Mouse (Mus musculus) heart, adult 2 months (tissue): ENCODE measurements around the gene Ipo7. TPM values are rescaled to one million over a fixed set of nuclear protein-coding genes. Genes with fewer than 3 reads are reported as not detected.

Source experiments
- DNase-seq, 2 experiments: peaks; one replicate each; pipeline ENCODE4 v3.0.0; 2021
- H3K27ac ChIP-seq: fragments of 200-600 bp; 2 replicates; pipeline ENCODE4 v1.8.1; 2022
- H3K27me3 ChIP-seq: fragments of 200-500 bp; 2 replicates; pipeline ENCODE4 v1.6.1; 2012; ENCODE audit warnings: mild to moderate bottlenecking, low read length, inconsistent platforms, mixed read lengths; ENCODE audit not compliant: control insufficient read depth, insufficient read depth
- H3K36me3 ChIP-seq: fragments of 200-500 bp; 2 replicates; pipeline ENCODE4 v1.6.1; 2012; ENCODE audit warnings: low read length, inconsistent platforms; ENCODE audit not compliant: control insufficient read depth, insufficient read depth
- H3K4me1 ChIP-seq: fragments of 200-500 bp; 2 replicates; pipeline ENCODE4 v1.6.1; 2011; ENCODE audit warnings: low read length; ENCODE audit not compliant: control insufficient read depth, insufficient read depth
- H3K4me3 ChIP-seq: fragments of 200-600 bp; 2 replicates; pipeline ENCODE4 v1.8.1; 2022
- H3K79me2 ChIP-seq: fragments of 200-500 bp; replicated peaks from 2 replicates; pipeline ENCODE4 v1.6.1; 2012; ENCODE audit warnings: mild to moderate bottlenecking, inconsistent platforms, low read length, moderate library complexity, mixed read lengths; ENCODE audit not compliant: control insufficient read depth, insufficient read depth
- H3K9ac ChIP-seq: fragments of 200-500 bp; 2 replicates; pipeline ENCODE4 v1.6.1; 2012; ENCODE audit warnings: low read depth, mild to moderate bottlenecking, control low read depth, inconsistent platforms, low read length, mixed read lengths
- CTCF ChIP-seq: fragments of 200-600 bp; IDR thresholded peaks from 2 replicates; pipeline ENCODE4 v1.8.1; 2022; ENCODE audit warnings: antibody characterized with exemption, mild to moderate bottlenecking, moderate library complexity
- EP300 ChIP-seq: fragments of 200-500 bp; IDR thresholded peaks from 2 replicates; pipeline ENCODE4 v1.6.1; 2011; ENCODE audit warnings: low read depth, low read length, control low read depth; ENCODE audit not compliant: insufficient read depth
- POLR2A ChIP-seq: fragments of 200-500 bp; IDR thresholded peaks from 2 replicates; pipeline ENCODE4 v1.6.1; 2011; ENCODE audit warnings: mild to moderate bottlenecking, low read depth, low read length, control low read depth; ENCODE audit not compliant: insufficient read depth
- WGBS: fragments of 180-500 bp; shearing (Covaris S2); methylation state at CpG from one replicate; pipeline ENCODE4 v1.1.7; 2018; 5-methylcytosine and 5-hydroxymethylcytosine counted together
- intact Hi-C: fragments of 180-260 bp; cut with DNase I; formaldehyde crosslinking; loops from one replicate; pipeline ENCODE4 v1.15.1; 2025
- polyA plus RNA-seq: library from polyadenylated mRNA; depleted of rRNA; stranded (reverse); fragments of >200 nt; gene quantifications from 2 replicates; pipeline ENCODE4 v1.2.3, GENCODE M21; 2012
- total RNA-seq, 2 experiments: library from RNA; stranded (reverse); gene quantifications; 2 replicates each; pipeline ENCODE4 v1.2.3; 2021

Gene Ipo7
- total and polyA plus RNA-seq, 3 experiments, result 19.7 to 99.4 (median 85.0) TPM

GRCm38 (mm10) chr7:109998388-109998787 is 19.7 kb upstream of the Ipo7 start:
- H3K36me3 ChIP-seq, result peaks cover 2% of the 10 kb centered on the region; the same call in 1 of the 2 replicates
- no peaks in the 10 kb centered on the region for H3K79me2 ChIP-seq
- intact Hi-C loops, result no loop called here
- H3K4me1 ChIP-seq, result peaks cover 4% of the 10 kb centered on the region
- H3K4me3 ChIP-seq, result no peak overlapping the region
- no peak overlapping the region for H3K9ac ChIP-seq
- DNase-seq, result no peak
- no peaks in the 10 kb centered on the region for H3K27me3 ChIP-seq
- H3K27ac ChIP-seq, result no peak overlapping the region
- TF ChIP-seq CTCF, result no peak
- no peak for TF ChIP-seq POLR2A
- TF ChIP-seq EP300, result no peak
- WGBS, result 89% methylated on average over 4 of the region's 4 CpGs

GRCm38 (mm10) chr7:110002092-110002491 is 16.0 kb upstream of the Ipo7 start:
- H3K36me3 ChIP-seq, result no peaks in the 10 kb centered on the region
- DNase-seq, result no peak
- no peaks in the 10 kb centered on the region for H3K27me3 ChIP-seq
- no peak overlapping the region for H3K27ac ChIP-seq
- intact Hi-C loops, result no loop called here
- TF ChIP-seq CTCF (no peak), EP300 (no peak), POLR2A (no peak)
- H3K79me2 ChIP-seq, result no peaks in the 10 kb centered on the region
- no peak overlapping the region for H3K9ac ChIP-seq
- H3K4me3 ChIP-seq, result no peak overlapping the region
- no peaks in the 10 kb centered on the region for H3K4me1 ChIP-seq

GRCm38 (mm10) chr7:110002968-110003367 is 15.1 kb upstream of the Ipo7 start:
- TF ChIP-seq POLR2A (no peak), CTCF (no peak)
- 7% methylated on average over 20 of the region's 20 CpGs for WGBS
- Histone ChIP-seq H3K4me3 (peak overlapping the region; percentile 23; the same call in 1 of the 2 replicates), H3K79me2 (no peaks in the 10 kb centered on the region), H3K36me3 (no peaks in the 10 kb centered on the region), H3K27ac (no peak overlapping the region), H3K27me3 (no peaks in the 10 kb centered on the region), H3K9ac (no peak overlapping the region), H3K4me1 (no peaks in the 10 kb centered on the region)
- intact Hi-C loops, result no loop called here
- peak; percentile 60 to 64 for DNase-seq

- H3K79me2 ChIP-seq, result no peaks in the 10 kb centered on the region
- no peak overlapping the region for H3K27ac ChIP-seq
- H3K27me3 ChIP-seq, result no peaks in the 10 kb centered on the region
- no peaks in the 10 kb centered on the region for H3K4me1 ChIP-seq
- H3K4me3 ChIP-seq, result no peak overlapping the region
- no peak overlapping the region for H3K9ac ChIP-seq
- H3K36me3 ChIP-seq, result no peaks in the 10 kb centered on the region
- intact Hi-C loops, result no loop called here
- DNase-seq, result no peak
- TF ChIP-seq EP300 (no peak), CTCF (no peak), POLR2A (no peak)
Observed at GRCm38 (mm10) chr7:110005976-110006375, 12.1 kb upstream of the Ipo7 start.

- 77% methylated on average over 5 of the region's 5 CpGs for WGBS
- no peak overlapping the region for H3K4me3 ChIP-seq
- no peak for DNase-seq
- TF ChIP-seq CTCF (no peak), POLR2A (no peak), EP300 (no peak)
- no peak overlapping the region for H3K9ac ChIP-seq
- no peak overlapping the region for H3K27ac ChIP-seq
- H3K4me1 ChIP-seq, result no peaks in the 10 kb centered on the region
- H3K27me3 ChIP-seq, result no peaks in the 10 kb centered on the region
- no peaks in the 10 kb centered on the region for H3K79me2 ChIP-seq
- intact Hi-C loops, result no loop called here
- H3K36me3 ChIP-seq, result no peaks in the 10 kb centered on the region
Observed at GRCm38 (mm10) chr7:110006471-110007195, 11.4 kb upstream of the Ipo7 start.

GRCm38 (mm10) chr7:110008513-110008912 is 9.6 kb upstream of the Ipo7 start:
- Histone ChIP-seq H3K27ac (no peak overlapping the region), H3K4me3 (no peak overlapping the region), H3K4me1 (no peaks in the 10 kb centered on the region), H3K79me2 (no peaks in the 10 kb centered on the region), H3K27me3 (no peaks in the 10 kb centered on the region), H3K36me3 (no peaks in the 10 kb centered on the region), H3K9ac (no peak overlapping the region)
- 85% methylated on average over 1 of the region's 1 CpGs for WGBS
- TF ChIP-seq POLR2A (no peak), EP300 (no peak), CTCF (no peak)
- DNase-seq, result no peak
- intact Hi-C loops, result no loop called here

GRCm38 (mm10) chr7:110009084-110009483 is 9.0 kb upstream of the Ipo7 start:
- WGBS, result 94% methylated on average over 6 of the region's 6 CpGs
- no peak overlapping the region for H3K27ac ChIP-seq
- H3K36me3 ChIP-seq, result no peaks in the 10 kb centered on the region
- no peaks in the 10 kb centered on the region for H3K27me3 ChIP-seq
- H3K4me3 ChIP-seq, result no peak overlapping the region
- H3K9ac ChIP-seq, result no peak overlapping the region
- DNase-seq, result no peak
- TF ChIP-seq EP300 (no peak), CTCF (no peak), POLR2A (no peak)
- no peaks in the 10 kb centered on the region for H3K79me2 ChIP-seq
- no peaks in the 10 kb centered on the region for H3K4me1 ChIP-seq
- intact Hi-C loops, result no loop called here
